Mouse (Mus musculus) heart, adult 2 months (tissue): ENCODE results near the gene Pimreg.

Experiments used
- CTCF ChIP-seq: fragments of 200-600 bp; IDR thresholded peaks from 2 replicates; pipeline ENCODE4 v1.8.1; 2022; ENCODE audit warnings: antibody characterized with exemption, mild to moderate bottlenecking, moderate library complexity
- POLR2A ChIP-seq: fragments of 200-500 bp; IDR thresholded peaks from 2 replicates; pipeline ENCODE4 v1.6.1; 2011; ENCODE audit warnings: mild to moderate bottlenecking, low read depth, low read length, control low read depth; ENCODE audit not compliant: insufficient read depth

- TF ChIP-seq CTCF (no peak), POLR2A (no peak)
Measured at GRCm38 (mm10) chr11:72057166-72057565, 15.3 kb downstream of the Pimreg start.
